Mouse (Mus musculus): Measurements from ENCODE around the gene Arl4c.

Arl4c gene

GRCm38 (mm10) chr1:88700961-88701861 lies 810 bp downstream of the Arl4c start:
- DNase-seq (ENCODE audit: low read depth), result no peak

- DNase-seq (ENCODE audit: low read depth), result no peak
Observed at GRCm38 (mm10) chr1:88699856-88700791, 1.9 kb downstream of the Arl4c start.

GRCm38 (mm10) chr1:88699401-88699800 lies 2.6 kb downstream of the Arl4c start:
- no peak for DNase-seq (ENCODE audit: low read depth)

- DNase-seq (ENCODE audit: low read depth), result no peak
Observed at GRCm38 (mm10) chr1:88698926-88699325, 3.1 kb downstream of the Arl4c start.

GRCm38 (mm10) chr1:88698131-88698530 lies 3.9 kb downstream of the Arl4c start:
- DNase-seq (ENCODE audit: low read depth), result no peak

GRCm38 (mm10) chr1:88696408-88696807 lies 5.6 kb downstream of the Arl4c start:
- no peak for DNase-seq (ENCODE audit: low read depth)

GRCm38 (mm10) chr1:88694353-88694752 lies 7.7 kb downstream of the Arl4c start:
- no peak for DNase-seq (ENCODE audit: low read depth)

- DNase-seq (ENCODE audit: low read depth), result no peak
Observed at GRCm38 (mm10) chr1:88692293-88692827, 9.7 kb downstream of the Arl4c start.

- no peak for DNase-seq (ENCODE audit: low read depth)
Observed at GRCm38 (mm10) chr1:88690601-88691000, 11.4 kb downstream of the Arl4c start.

- no peak for DNase-seq (ENCODE audit: low read depth)
Observed at GRCm38 (mm10) chr1:88684765-88685164, 17.3 kb downstream of the Arl4c start.

- no peak for DNase-seq (ENCODE audit: low read depth)
Observed at GRCm38 (mm10) chr1:88681596-88681995, 20.4 kb downstream of the Arl4c start.

- DNase-seq (ENCODE audit: low read depth), result no peak
Observed at GRCm38 (mm10) chr1:88680804-88681203, 21.2 kb downstream of the Arl4c start.

GRCm38 (mm10) chr1:88678231-88678739 lies 23.7 kb downstream of the Arl4c start:
- DNase-seq (ENCODE audit: low read depth), result no peak

- no peak for DNase-seq (ENCODE audit: low read depth)
Observed at GRCm38 (mm10) chr1:88670807-88671206, 31.2 kb downstream of the Arl4c start.

- no peak for DNase-seq (ENCODE audit: low read depth)
Observed at GRCm38 (mm10) chr1:88668846-88669810, 32.9 kb downstream of the Arl4c start.

- DNase-seq (ENCODE audit: low read depth), result no peak
Observed at GRCm38 (mm10) chr1:88668353-88668752, 33.7 kb downstream of the Arl4c start.

GRCm38 (mm10) chr1:88664623-88665022 lies 37.4 kb downstream of the Arl4c start:
- no peak for DNase-seq (ENCODE audit: low read depth)

- DNase-seq (ENCODE audit: low read depth), result no peak
Observed at GRCm38 (mm10) chr1:88662736-88663135, 39.3 kb downstream of the Arl4c start.

- DNase-seq (ENCODE audit: low read depth), result no peak
Observed at GRCm38 (mm10) chr1:88661209-88661608, 40.8 kb downstream of the Arl4c start.

- DNase-seq (ENCODE audit: low read depth), result no peak
Observed at GRCm38 (mm10) chr1:88658290-88658857, 43.6 kb downstream of the Arl4c start.

- DNase-seq (ENCODE audit: low read depth), result no peak
Observed at GRCm38 (mm10) chr1:88656096-88656480, 45.9 kb downstream of the Arl4c start.
